Mouse (Mus musculus) cerebellum, adult 2 months (tissue): ENCODE data around the gene Scnn1b.

Experiments
- CTCF ChIP-seq: fragments of 200-500 bp; IDR thresholded peaks from 2 replicates; pipeline ENCODE4 v1.5.1; 2011; ENCODE audit warnings: low read depth, mild to moderate bottlenecking, control low read depth, low read length, moderate library complexity, borderline replicate concordance; ENCODE audit not compliant: insufficient read depth
- POLR2A ChIP-seq: fragments of 200-500 bp; IDR thresholded peaks from 2 replicates; pipeline ENCODE4 v1.6.1; 2011; ENCODE audit warnings: low read length, control low read depth, borderline replicate concordance; ENCODE audit not compliant: insufficient read depth

- TF ChIP-seq POLR2A: no peak
- TF ChIP-seq CTCF: no peak
Observed at GRCm38 (mm10) chr7:121913944-121914343, 49.1 kb downstream of the Scnn1b start.
